Mouse (Mus musculus): Measurements from ENCODE around the gene Fxn. TPM values are rescaled to one million over a fixed set of nuclear protein-coding genes. Genes with fewer than 3 reads are reported as not detected.

Fxn gene
- total RNA-seq (2023) = 1 to 10 TPM; 4.2 to 6.7 TPM

DNA sequence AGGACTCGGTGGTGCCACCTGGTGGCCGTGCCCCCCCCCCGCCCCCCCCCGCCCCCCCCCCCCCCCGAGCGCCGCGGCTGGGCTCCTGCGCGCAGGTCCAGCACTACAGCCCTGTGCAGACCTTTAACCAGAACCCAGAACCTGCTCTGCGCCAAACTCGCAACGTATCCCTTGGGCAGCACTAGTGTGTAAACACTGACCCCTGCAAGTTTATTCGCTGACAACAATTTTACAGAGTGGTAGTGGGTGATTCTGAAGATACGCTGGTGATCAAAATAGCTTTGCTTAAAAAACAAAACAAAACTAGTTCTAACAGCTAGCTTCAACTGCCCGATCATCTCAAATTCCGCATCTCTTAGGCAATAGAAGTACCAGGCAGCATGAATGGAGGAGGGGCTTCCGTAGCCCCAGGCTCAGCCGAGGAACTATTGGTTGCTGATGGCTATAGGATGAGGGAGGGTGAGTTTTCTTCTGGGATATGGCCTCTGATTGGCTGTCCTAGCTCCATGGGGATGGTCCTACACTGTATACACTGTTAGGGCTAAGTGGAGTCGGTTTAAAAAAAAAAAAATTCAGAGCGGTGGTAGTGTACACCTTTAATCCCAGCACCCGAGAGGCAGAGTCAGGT lies at the start of gene Fxn:
Fxn (minus strand) TSS at position 5 of the 628 bp plus-strand sequence.

DNA sequence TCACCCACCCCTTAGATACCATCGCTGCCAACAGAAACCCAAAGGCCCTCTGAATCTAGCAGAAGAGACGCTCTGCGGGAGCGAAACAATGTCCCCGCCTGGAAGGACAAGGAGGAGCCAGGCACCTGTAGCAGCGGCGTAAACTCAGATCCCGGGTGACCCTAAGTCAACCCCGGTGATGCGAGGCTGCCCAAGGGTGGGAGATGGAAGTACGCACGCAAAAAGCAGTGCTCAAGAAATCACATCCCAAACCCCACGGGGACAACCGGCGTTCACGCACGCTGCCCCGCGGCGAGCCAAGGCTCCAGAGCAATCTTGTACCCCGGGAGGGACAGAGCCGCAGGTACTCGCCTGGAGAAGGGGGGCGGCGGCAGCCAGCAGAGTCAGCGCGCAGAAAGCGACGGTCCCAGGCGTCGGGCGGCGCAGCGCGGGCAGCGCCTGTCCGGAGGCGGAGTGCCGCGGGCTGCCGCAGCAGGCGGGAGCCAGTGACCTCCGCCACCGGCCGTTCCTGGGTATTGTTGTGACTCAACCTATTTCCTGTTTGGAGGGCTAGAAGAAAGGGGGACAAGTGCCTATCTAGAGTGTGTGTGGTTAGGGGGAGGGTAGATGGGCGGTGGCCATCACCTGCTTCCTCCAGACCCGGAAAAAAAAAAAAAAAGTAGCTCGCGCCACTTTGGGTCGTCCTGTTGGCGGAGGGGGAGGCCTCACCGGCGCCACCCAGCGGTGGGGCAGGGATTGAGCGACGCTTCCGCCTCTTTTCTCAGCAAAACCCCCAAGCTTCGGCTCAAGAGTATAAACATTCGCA lies 55.7 kb downstream of the Fxn start, which contains the start of gene Tjp2:
Tjp2 (minus strand) TSS at position 531 of the 805 bp plus-strand sequence.

Other genes starting within 250 kb of the Fxn start
- gene Fam189a2, start 249.6 kb downstream of the Fxn start, total RNA-seq (2023) = under 1 TPM; 0.24 to 0.27 TPM
- gene Tjp2, start 55.6 kb downstream of the Fxn start, total RNA-seq (2023) = 1 to 10 TPM; 8.3 to 8.9 TPM
- gene Fam122a, start 196.8 kb upstream of the Fxn start, total RNA-seq (2023) = 10 to 100 TPM; 18.4 to 21.0 TPM

Measured in monocyte, adult 59 days (primary cell).